Mouse (Mus musculus): ENCODE data around the gene Pcbp2.
A peak's percentile ranks its signal among the peaks of the same experiment; 100 is the strongest.

- TF ChIP-seq CTCF (IDR thresholded peaks at IDR 0.05): peak; percentile 89
- TF ChIP-seq EP300 (IDR thresholded peaks at IDR 0.05): no peak
Measured at GRCm38 (mm10) chr15:102470183-102470604, at the start of gene Pcbp2.

All from lung, postnatal 0 days (tissue).